Mouse (Mus musculus) ES-E14 (cell line): ENCODE data around the gene Polk. TPM values are rescaled to one million over a fixed set of nuclear protein-coding genes. Genes with fewer than 3 reads are reported as not detected.

Source experiments
- DNase-seq: peaks from one replicate; pipeline ENCODE4 v3.0.0-alpha.2; 2013; ENCODE audit warnings: low read depth, low spot score
- H3K27ac ChIP-seq: 2 replicates; pipeline ENCODE4 v1.5.1; 2012; ENCODE audit warnings: low read depth, mild to moderate bottlenecking, low read length, moderate library complexity, mixed read lengths; ENCODE audit not compliant: poor library complexity, insufficient read depth, severe bottlenecking
- H3K36me3 ChIP-seq: 2 replicates; pipeline ENCODE4 v1.6.1; 2012; ENCODE audit warnings: mild to moderate bottlenecking, low read length, moderate library complexity, mixed read lengths; ENCODE audit not compliant: control insufficient read depth, poor library complexity, insufficient read depth, severe bottlenecking
- H3K4me1 ChIP-seq, 2 experiments: fragments of 150-350 bp in 1 of 2; sonication (generic) in 1 of 2; 2 replicates each; pipeline ENCODE4 v1.6.1; 2012; ENCODE audit warnings: low read length in 2 of 2, mild to moderate bottlenecking in 1 of 2, mixed read lengths in 1 of 2; ENCODE audit not compliant: control insufficient read depth in 2 of 2, insufficient read depth in 2 of 2, poor library complexity in 1 of 2
- H3K4me3 ChIP-seq, 2 experiments: fragments of 150-350 bp in 1 of 2; sonication (generic) in 1 of 2; 2 replicates each; pipeline ENCODE4 v1.5.1; 2012; ENCODE audit warnings: low read length in 2 of 2, low read depth in 1 of 2, mild to moderate bottlenecking in 1 of 2, mixed read lengths in 1 of 2; ENCODE audit not compliant: insufficient read depth in 1 of 2, poor library complexity in 1 of 2, severe bottlenecking in 1 of 2
- H3K9ac ChIP-seq: 2 replicates; pipeline ENCODE4 v1.6.1; 2012; ENCODE audit warnings: low read depth, mild to moderate bottlenecking, low read length, mixed read lengths; ENCODE audit not compliant: poor library complexity, insufficient read depth, severe bottlenecking
- H3K9me3 ChIP-seq: fragments of 150-350 bp; sonication (generic); 2 replicates; pipeline ENCODE4 v1.6.1; 2012; ENCODE audit warnings: low read depth, mild to moderate bottlenecking, low read length; ENCODE audit not compliant: control insufficient read depth, insufficient read depth
- CHD2 ChIP-seq: IDR thresholded peaks from 2 replicates; pipeline ENCODE4 v1.6.1; 2014; ENCODE audit warnings: mild to moderate bottlenecking, low read depth, low read length, inconsistent platforms
- HCFC1 ChIP-seq: IDR thresholded peaks from 2 replicates; pipeline ENCODE4 v1.6.1; 2012; ENCODE audit warnings: low read length, inconsistent platforms, borderline replicate concordance; ENCODE audit not compliant: insufficient read depth
- MAFK ChIP-seq: IDR thresholded peaks from 2 replicates; pipeline ENCODE4 v1.6.1; 2014; ENCODE audit warnings: mild to moderate bottlenecking, low read depth, low read length, inconsistent platforms; ENCODE audit not compliant: insufficient read depth
- ZC3H11A ChIP-seq: IDR thresholded peaks from 2 replicates; pipeline ENCODE4 v1.6.1; 2012; ENCODE audit warnings: low read depth, mild to moderate bottlenecking, inconsistent platforms, low read length, borderline replicate concordance
- ZNF384 ChIP-seq: IDR thresholded peaks from 2 replicates; pipeline ENCODE4 v1.6.1; 2012; ENCODE audit warnings: low read depth, low read length, inconsistent platforms
- in situ Hi-C, 2 experiments: fragments of 600-800 bp; cut with MboI; formaldehyde crosslinking; loops; one replicate each; pipeline ENCODE4 v1.15.1; 2025; ENCODE audit warnings: low sequenced_read_pairs in 2 of 2, inconsistent platforms in 1 of 2; ENCODE audit not compliant: unreplicated experiment in 2 of 2
- total RNA-seq: library from RNA; depleted of rRNA; stranded (reverse); fragments of 300-350 nt; gene quantifications from 2 replicates; pipeline ENCODE4 v1.2.3, GENCODE M21; 2012

Gene Polk
- total RNA-seq, 1 experiment, result 23.7 TPM

- Histone ChIP-seq H3K9me3 (no peaks in the 10 kb centered on the region), H3K4me3 (no peak overlapping the region), H3K4me1 (no peaks in the 10 kb centered on the region), H3K27ac (no peak overlapping the region), H3K9ac (no peak overlapping the region), H3K36me3 (no peaks in the 10 kb centered on the region; the same call in 1 of the 2 replicates)
- DNase-seq, result no peak
- in situ Hi-C loops, result no loop called here
- no peak for TF ChIP-seq ZC3H11A
These were observed 12.7 kb upstream of the Polk start for GRCm38 (mm10) chr13:96555099-96555498.

GRCm38 (mm10) chr13:96547941-96548340, 5.6 kb upstream of the Polk start:
- Histone ChIP-seq H3K4me3 (no peak overlapping the region), H3K4me1 (0 out of 4 replicates have a peak, but pooled peaks cover 0 to 1% of the 10 kb centered on the region in 2 experiments), H3K27ac (no peak overlapping the region), H3K36me3 (no peaks in the 10 kb centered on the region), H3K9me3 (no peaks in the 10 kb centered on the region), H3K9ac (no peak overlapping the region)
- in situ Hi-C loops, result no loop called here
- TF ChIP-seq ZNF384 (no peak), CHD2 (no peak), HCFC1 (no peak), ZC3H11A (no peak), MAFK (no peak)
- DNase-seq, result no peak

- H3K9me3 ChIP-seq, result no peaks in the 10 kb centered on the region
- H3K36me3 ChIP-seq, result no peaks in the 10 kb centered on the region
- no peak for DNase-seq
- no peak overlapping the region for H3K9ac ChIP-seq
- H3K27ac ChIP-seq, result no peak overlapping the region
- no peak for TF ChIP-seq ZC3H11A
- no peak for TF ChIP-seq HCFC1
- no peak for TF ChIP-seq ZNF384
- TF ChIP-seq MAFK, result no peak
- TF ChIP-seq CHD2, result no peak
- in situ Hi-C loops, result no loop called here
- 0 out of 4 replicates have a peak, but pooled peaks cover 0 to 1% of the 10 kb centered on the region in 2 experiments for H3K4me1 ChIP-seq
- no peak overlapping the region for H3K4me3 ChIP-seq
These were observed 4.9 kb upstream of the Polk start for GRCm38 (mm10) chr13:96547250-96547649.

GRCm38 (mm10) chr13:96544506-96544905, 2.1 kb upstream of the Polk start:
- DNase-seq, result peak; percentile 16
- in situ Hi-C loops, result no loop called here
- TF ChIP-seq MAFK, result no peak
- TF ChIP-seq ZC3H11A, result no peak
- TF ChIP-seq CHD2, result no peak
- no peak for TF ChIP-seq HCFC1
- TF ChIP-seq ZNF384, result no peak

More at GRCm38 (mm10) chr13:96544506-96544905, 2.1 kb upstream of the Polk start:
- no peaks in the 10 kb centered on the region for H3K36me3 ChIP-seq
- no peak overlapping the region for H3K9ac ChIP-seq
- H3K4me3 ChIP-seq, result 0 out of 4 replicates have a peak overlapping the region, but pooled peaks of 1 of the 2 experiments have one; percentile 94
- H3K27ac ChIP-seq, result no peak overlapping the region
- H3K4me1 ChIP-seq, result peaks cover 0 to 6% of the 10 kb centered on the region in 2 experiments; a peak in 1 of 4 replicates
- no peaks in the 10 kb centered on the region for H3K9me3 ChIP-seq
